Comparison of ENCODE assay signal across 15 mouse cellular contexts in genomic region chr3:144163718-144164117, GRCm38 (mm10). TPM values are rescaled to one million over a fixed set of nuclear protein-coding genes. Genes with fewer than 3 reads are reported as not detected.
DNase-seq lines count a peak whose midpoint lies in the region; ATAC-seq lines count a peak whose summit lies in the region.
"Had no signal": no experiment of that assay in that cellular context is flagged by ENCODE, and none has a peak within 500 bp of the region (broad histone marks: within the 10 kb centered on the region; RNA-seq: fewer than 3 reads in every experiment).

No protein-coding gene starts in this region.

- no peak overlapping the region for H3K4me3 ChIP-seq in kidney, embryonic 14.5 days (ENCODE audit: low read length)
- no peak overlapping the region for H3K4me3 ChIP-seq in intestine, embryonic 16.5 days (ENCODE audit: low read length)
- H3K4me3 ChIP-seq: embryonic facial prominence, embryonic 10.5 days; forebrain, embryonic 13.5 days; heart, embryonic 12.5 days had no signal

- DNase-seq in kidney, adult 18-20 months = peak; percentile 33
- peak; percentile 92 for DNase-seq in kidney, adult 9 months
- DNase-seq in kidney, postnatal 36 days = peak; percentile 60 to 84
- no peak for DNase-seq in neural tube, embryonic 10.5 days (ENCODE audit: extremely low spot score, low spot score)
- DNase-seq: adrenal gland, adult 2 months; adrenal gland, postnatal 25 days; cerebellum, adult 2 months; cerebellum, postnatal 10 days; forebrain, postnatal 0 days; gastrocnemius, postnatal 14 days had no signal

- ATAC-seq in kidney, embryonic 14.5 days (ENCODE audit: low FRiP score, low TSS enrichment) = no peak
- peak; percentile 63 for ATAC-seq in intestine, embryonic 16.5 days
- ATAC-seq: forebrain, postnatal 0 days had no signal

- H3K27me3 ChIP-seq in kidney, embryonic 14.5 days (ENCODE audit: control insufficient read depth, insufficient read depth, low read length) = no peaks in the 10 kb centered on the region
- no peaks in the 10 kb centered on the region for H3K27me3 ChIP-seq in intestine, embryonic 16.5 days (replicated peaks; ENCODE audit: control insufficient read depth, insufficient read depth, low read length)
- H3K27me3 ChIP-seq: heart, embryonic 12.5 days had no signal

- no peaks in the 10 kb centered on the region for H3K9me3 ChIP-seq in kidney, embryonic 14.5 days (ENCODE audit: control insufficient read depth, low read length)
- H3K9me3 ChIP-seq in intestine, embryonic 16.5 days (ENCODE audit: control insufficient read depth, low read length) = no peaks in the 10 kb centered on the region
- H3K9me3 ChIP-seq: embryonic facial prominence, embryonic 10.5 days; forebrain, embryonic 13.5 days; heart, embryonic 12.5 days had no signal

- H3K4me1 ChIP-seq in kidney, embryonic 14.5 days (ENCODE audit: control insufficient read depth, insufficient read depth, low read length) = peaks cover 6% of the 10 kb centered on the region; the same call in 1 of the 2 replicates
- peaks cover 11% of the 10 kb centered on the region; the same call in 1 of the 2 replicates for H3K4me1 ChIP-seq in intestine, embryonic 16.5 days (ENCODE audit: control insufficient read depth, insufficient read depth, low read length)

- WGBS in kidney, embryonic 14.5 days = 95% methylated on average over 2 of the region's 2 CpGs
- WGBS in intestine, embryonic 16.5 days = 88% methylated on average over 2 of the region's 2 CpGs

- H3K9ac ChIP-seq in kidney, embryonic 14.5 days (ENCODE audit: low read depth, low read length) = no peak overlapping the region
- H3K9ac ChIP-seq in intestine, embryonic 16.5 days (ENCODE audit: low read depth, low read length) = no peak overlapping the region
- H3K9ac ChIP-seq: forebrain, embryonic 13.5 days; forebrain, postnatal 0 days; heart, embryonic 12.5 days had no signal

- H3K4me2 ChIP-seq in kidney, embryonic 14.5 days (replicated peaks; ENCODE audit: low read depth, low read length) = no peak overlapping the region
- H3K4me2 ChIP-seq in intestine, embryonic 16.5 days (ENCODE audit: low read depth, low read length) = no peak overlapping the region
- H3K4me2 ChIP-seq: forebrain, embryonic 13.5 days; heart, embryonic 12.5 days had no signal

- no peaks in the 10 kb centered on the region for H3K36me3 ChIP-seq in kidney, embryonic 14.5 days (ENCODE audit: control insufficient read depth, insufficient read depth, low read length)
- H3K36me3 ChIP-seq in intestine, embryonic 16.5 days (ENCODE audit: control insufficient read depth, insufficient read depth, low read length) = no peaks in the 10 kb centered on the region
- H3K36me3 ChIP-seq: embryonic facial prominence, embryonic 10.5 days; heart, embryonic 12.5 days had no signal

- no peak overlapping the region for H3K27ac ChIP-seq in kidney, embryonic 14.5 days (ENCODE audit: low read depth, low read length)
- no peak overlapping the region for H3K27ac ChIP-seq in intestine, embryonic 16.5 days (ENCODE audit: low read length)
- H3K27ac ChIP-seq: embryonic facial prominence, embryonic 10.5 days; forebrain, embryonic 13.5 days had no signal

RNA-seq across cellular contexts. Expression of gene Lmo4, which starts 41.3 kb away (rescaled TPM):
- 49.0 and 64.6 TPM in 2 replicates for polyA plus RNA-seq in kidney, embryonic 14.5 days (2014; fragmentation: Nextera tagmentation; extraction: Ambion mirVana)
- 49.5 and 57.2 TPM in 2 replicates for polyA plus RNA-seq in intestine, embryonic 16.5 days (2015; fragmentation: Nextera tagmentation; extraction: Ambion mirVana)
